Mouse (Mus musculus) thymus, adult 2 months (tissue): ENCODE data around the gene Ranbp3l.

Experiments
- CTCF ChIP-seq: fragments of 200-500 bp; IDR thresholded peaks from 2 replicates; pipeline ENCODE4 v1.5.1; 2012; ENCODE audit warnings: mild to moderate bottlenecking, control low read depth, low read length, moderate library complexity, borderline replicate concordance; ENCODE audit not compliant: control insufficient read depth, poor library complexity, insufficient read depth; ENCODE audit errors: extremely low read depth
- POLR2A ChIP-seq: fragments of 200-500 bp; IDR thresholded peaks from 2 replicates; pipeline ENCODE4 v1.6.1; 2012; ENCODE audit warnings: mild to moderate bottlenecking, low read length, control low read depth, moderate library complexity; ENCODE audit not compliant: control insufficient read depth, poor library complexity, insufficient read depth; ENCODE audit errors: extremely low read depth

DNA sequence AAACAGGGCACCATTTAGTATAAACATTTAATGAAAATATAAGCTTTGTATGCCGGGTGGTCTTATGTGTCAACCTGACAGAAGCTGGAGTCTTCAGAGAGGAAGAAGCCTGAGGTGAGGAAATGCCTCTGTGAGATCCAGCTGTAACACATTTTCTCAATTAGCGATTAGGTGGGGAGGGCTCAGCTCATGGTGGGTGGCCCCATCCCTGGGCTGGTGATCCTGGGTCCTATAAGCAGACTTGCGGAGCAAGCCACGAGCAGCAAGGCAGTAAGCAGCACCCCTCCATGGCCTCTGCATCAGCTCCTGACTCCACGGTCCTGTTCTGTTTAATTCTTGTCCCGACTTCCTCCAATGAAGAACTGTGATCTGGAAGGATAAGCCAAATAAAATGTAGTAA, 41.4 kb downstream of the Ranbp3l start:
- TF ChIP-seq CTCF (no peak), POLR2A (no peak)
